Mouse (Mus musculus) forebrain, embryonic 12.5 days (tissue): ENCODE measurements at regions not wholly inside any gene's neighbourhood (a gene's known extent, or its start where the extent isn't known, plus 50 kb on each side); places are given as distances from the start of the nearest gene placed in this dataset.
A peak's percentile ranks its signal among the peaks of the same experiment; 100 is the strongest.

Experiments
- ATAC-seq: fragments of 200-750 bp; cut with Nextera tagmentation; 2 replicates; pipeline ENCODE4 v1.8.0; 2017; ENCODE audit warnings: moderate TSS enrichment; ENCODE audit not compliant: low FRiP score
- H3K27ac ChIP-seq: fragments of 300-500 bp; sonication (generic); 2 replicates; pipeline ENCODE4 v1.5.1; 2016; ENCODE audit warnings: mild to moderate bottlenecking
- H3K27me3 ChIP-seq: fragments of 300-500 bp; sonication (generic); 2 replicates; pipeline ENCODE4 v1.6.1; 2016; ENCODE audit warnings: mild to moderate bottlenecking
- H3K36me3 ChIP-seq: fragments of 300-500 bp; sonication (generic); replicated peaks from 2 replicates; pipeline ENCODE4 v1.6.1; 2016; ENCODE audit warnings: mild to moderate bottlenecking
- H3K4me1 ChIP-seq: fragments of 300-500 bp; sonication (generic); 2 replicates; pipeline ENCODE4 v1.6.1; 2016
- H3K4me2 ChIP-seq: fragments of 300-500 bp; sonication (generic); 2 replicates; pipeline ENCODE4 v1.6.1; 2016; ENCODE audit warnings: mild to moderate bottlenecking, moderate library complexity
- H3K4me3 ChIP-seq: fragments of 300-500 bp; sonication (generic); replicated peaks from 2 replicates; pipeline ENCODE4 v1.5.1; 2016; ENCODE audit warnings: mild to moderate bottlenecking
- H3K9ac ChIP-seq: fragments of 300-500 bp; sonication (generic); 2 replicates; pipeline ENCODE4 v1.6.1; 2016; ENCODE audit warnings: mild to moderate bottlenecking
- H3K9me3 ChIP-seq: fragments of 300-500 bp; sonication (generic); 2 replicates; pipeline ENCODE4 v1.6.1; 2016
- WGBS: fragments of 180-500 bp; shearing (Covaris S2); methylation state at CpG from one replicate; pipeline ENCODE4 v1.1.7; 2016; 5-methylcytosine and 5-hydroxymethylcytosine counted together

DNA sequence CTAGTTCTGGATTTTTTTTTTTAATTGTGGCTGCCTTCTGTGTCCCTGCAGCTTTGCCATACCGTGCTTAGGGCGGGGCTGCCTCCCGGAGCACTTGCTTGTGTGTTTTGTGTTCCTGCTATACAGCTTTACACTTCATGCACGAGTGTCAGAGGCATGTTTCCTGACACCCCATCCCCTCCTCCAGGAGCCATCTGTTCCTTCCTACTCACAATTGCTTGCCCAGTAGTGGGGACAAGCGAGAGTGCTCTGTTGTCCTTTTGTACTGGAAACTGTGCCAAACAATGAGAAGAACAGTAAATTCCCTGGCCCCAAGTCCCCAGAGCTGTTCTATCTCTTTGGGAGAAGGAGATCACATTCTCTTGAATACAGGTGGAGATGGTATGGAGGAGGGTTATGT, 53.5 kb downstream of the Csf2 start:
- ATAC-seq, result no peak
- Histone ChIP-seq H3K27ac (0 out of 2 replicates have a peak overlapping the region, but pooled peaks have one; percentile 6), H3K27me3 (no peaks in the 10 kb centered on the region), H3K9ac (no peak overlapping the region), H3K9me3 (0 out of 2 replicates have a peak, but pooled peaks cover 4% of the 10 kb centered on the region), H3K4me1 (0 out of 2 replicates have a peak, but pooled peaks cover 2% of the 10 kb centered on the region), H3K36me3 (no peaks in the 10 kb centered on the region), H3K4me3 (no peak overlapping the region), H3K4me2 (no peak overlapping the region)
- 56% methylated on average over 5 of the region's 5 CpGs for WGBS

- ATAC-seq, result no peak
- WGBS, result 74% methylated on average over 4 of the region's 4 CpGs
- 0 out of 2 replicates have a peak, but pooled peaks cover 2% of the 10 kb centered on the region for H3K4me1 ChIP-seq
These were observed 54.7 kb downstream of the Csf2 start for GRCm38 (mm10) chr11:54194733-54195132.

GRCm38 (mm10) chr11:54192275-54192674, 57.2 kb downstream of the Csf2 start:
- Histone ChIP-seq H3K36me3 (no peaks in the 10 kb centered on the region), H3K27me3 (no peaks in the 10 kb centered on the region), H3K4me1 (0 out of 2 replicates have a peak, but pooled peaks cover 2% of the 10 kb centered on the region), H3K4me3 (no peak overlapping the region), H3K27ac (no peak overlapping the region), H3K9ac (no peak overlapping the region), H3K4me2 (no peak overlapping the region), H3K9me3 (0 out of 2 replicates have a peak, but pooled peaks cover 6% of the 10 kb centered on the region)
- WGBS, result 83% methylated on average over 4 of the region's 4 CpGs
- no peak for ATAC-seq

More at GRCm38 (mm10) chr11:54194733-54195132, 54.7 kb downstream of the Csf2 start:
- Histone ChIP-seq H3K9ac (no peak overlapping the region), H3K27me3 (no peaks in the 10 kb centered on the region), H3K4me2 (no peak overlapping the region), H3K9me3 (0 out of 2 replicates have a peak, but pooled peaks cover 6% of the 10 kb centered on the region), H3K27ac (no peak overlapping the region), H3K4me3 (no peak overlapping the region), H3K36me3 (no peaks in the 10 kb centered on the region)

DNA sequence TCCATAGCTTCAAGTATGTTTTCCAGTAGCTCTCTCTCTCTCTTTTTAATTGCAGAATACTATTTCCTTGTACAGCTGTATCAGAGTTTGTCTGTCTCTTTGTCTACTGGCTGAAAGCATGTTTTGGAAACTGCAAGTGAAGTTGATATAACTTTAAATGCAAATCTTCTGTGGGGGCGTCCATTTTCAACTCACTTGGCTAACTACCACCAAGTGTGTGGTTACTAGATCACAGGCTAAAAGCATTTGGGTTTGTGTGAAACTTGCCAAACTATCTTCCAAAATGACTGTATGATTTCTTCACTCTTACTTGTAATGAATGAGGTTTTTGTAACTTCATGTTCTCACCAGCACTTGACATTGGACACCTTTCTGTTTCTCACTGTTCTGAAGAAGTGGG, 61.6 kb downstream of the Csf2 start:
- 69% methylated on average over 1 of the region's 1 CpGs for WGBS
- no peak for ATAC-seq
- no peak overlapping the region for H3K27ac ChIP-seq

GRCm38 (mm10) chr11:54187377-54187776, 62.1 kb downstream of the Csf2 start:
- no peak overlapping the region for H3K4me3 ChIP-seq
- ATAC-seq, result no peak
- H3K4me2 ChIP-seq, result no peak overlapping the region
- no peaks in the 10 kb centered on the region for H3K4me1 ChIP-seq
- H3K9me3 ChIP-seq, result 0 out of 2 replicates have a peak, but pooled peaks cover 6% of the 10 kb centered on the region
- H3K27me3 ChIP-seq, result no peaks in the 10 kb centered on the region
- H3K27ac ChIP-seq, result no peak overlapping the region
- no peaks in the 10 kb centered on the region for H3K36me3 ChIP-seq
- WGBS, result 74% methylated on average over 4 of the region's 4 CpGs
- no peak overlapping the region for H3K9ac ChIP-seq

More for the DNA sequence above, 61.6 kb downstream of the Csf2 start:
- Histone ChIP-seq H3K4me3 (no peak overlapping the region), H3K9me3 (0 out of 2 replicates have a peak, but pooled peaks cover 6% of the 10 kb centered on the region), H3K27me3 (no peaks in the 10 kb centered on the region), H3K9ac (no peak overlapping the region), H3K36me3 (no peaks in the 10 kb centered on the region), H3K4me2 (no peak overlapping the region), H3K4me1 (no peaks in the 10 kb centered on the region)

- 89% methylated on average over 6 of the region's 6 CpGs for WGBS
- no peak for ATAC-seq
- no peak overlapping the region for H3K4me3 ChIP-seq
- H3K9ac ChIP-seq, result no peak overlapping the region
- no peaks in the 10 kb centered on the region for H3K36me3 ChIP-seq
- no peak overlapping the region for H3K4me2 ChIP-seq
- H3K27ac ChIP-seq, result no peak overlapping the region
- H3K27me3 ChIP-seq, result no peaks in the 10 kb centered on the region
- no peaks in the 10 kb centered on the region for H3K4me1 ChIP-seq
- 0 out of 2 replicates have a peak, but pooled peaks cover 1% of the 10 kb centered on the region for H3K9me3 ChIP-seq
These were observed 63.6 kb downstream of the Csf2 start for GRCm38 (mm10) chr11:54185710-54186325.

- no peak overlapping the region for H3K9ac ChIP-seq
- no peak overlapping the region for H3K4me3 ChIP-seq
- no peaks in the 10 kb centered on the region for H3K9me3 ChIP-seq
- no peaks in the 10 kb centered on the region for H3K36me3 ChIP-seq
- H3K4me1 ChIP-seq, result no peaks in the 10 kb centered on the region
- ATAC-seq, result no peak
- 86% methylated on average over 9 of the region's 9 CpGs for WGBS
- H3K4me2 ChIP-seq, result no peak overlapping the region
- no peaks in the 10 kb centered on the region for H3K27me3 ChIP-seq
- H3K27ac ChIP-seq, result no peak overlapping the region
These were observed 67.7 kb downstream of the Csf2 start for GRCm38 (mm10) chr11:54181696-54182323.
